Mouse (Mus musculus) naive thymus-derived CD4-positive, alpha-beta T cell, adult 5 months (primary cell): ENCODE results near the gene P2ry2. TPM values are rescaled to one million over a fixed set of nuclear protein-coding genes. Genes with fewer than 3 reads are reported as not detected.

ENCODE experiments used
- polyA plus RNA-seq: library from polyadenylated mRNA; unstranded; fragments of 100-300 nt; shearing (Covaris generic); gene quantifications from one replicate; pipeline ENCODE4 v1.2.1, GENCODE M21; 2017

P2ry2 gene
- 0.90 TPM for polyA plus RNA-seq

DNA sequence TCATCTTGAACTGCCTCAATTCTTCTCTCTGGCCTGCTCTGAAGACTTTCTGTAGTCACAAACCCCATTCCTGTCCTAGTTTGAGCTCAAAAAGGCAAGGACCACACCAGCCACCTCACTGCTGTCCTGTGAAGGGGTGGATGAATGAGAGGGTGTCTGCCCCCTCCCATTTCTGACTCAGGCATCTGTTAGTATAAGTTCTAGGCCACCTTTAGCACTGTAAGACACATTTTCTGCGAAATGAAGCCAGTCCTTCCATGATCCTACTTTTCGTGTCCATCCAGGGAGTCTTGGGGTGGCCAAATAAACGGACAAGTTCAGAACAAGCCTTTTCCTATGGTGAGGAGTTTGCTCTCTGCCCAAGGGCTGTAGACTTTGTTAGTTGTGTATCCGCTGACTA is at the start of gene P2ry2:
Gene P2ry2, minus strand, starts transcription at position 326 of the 400 bp plus-strand sequence.

DNA sequence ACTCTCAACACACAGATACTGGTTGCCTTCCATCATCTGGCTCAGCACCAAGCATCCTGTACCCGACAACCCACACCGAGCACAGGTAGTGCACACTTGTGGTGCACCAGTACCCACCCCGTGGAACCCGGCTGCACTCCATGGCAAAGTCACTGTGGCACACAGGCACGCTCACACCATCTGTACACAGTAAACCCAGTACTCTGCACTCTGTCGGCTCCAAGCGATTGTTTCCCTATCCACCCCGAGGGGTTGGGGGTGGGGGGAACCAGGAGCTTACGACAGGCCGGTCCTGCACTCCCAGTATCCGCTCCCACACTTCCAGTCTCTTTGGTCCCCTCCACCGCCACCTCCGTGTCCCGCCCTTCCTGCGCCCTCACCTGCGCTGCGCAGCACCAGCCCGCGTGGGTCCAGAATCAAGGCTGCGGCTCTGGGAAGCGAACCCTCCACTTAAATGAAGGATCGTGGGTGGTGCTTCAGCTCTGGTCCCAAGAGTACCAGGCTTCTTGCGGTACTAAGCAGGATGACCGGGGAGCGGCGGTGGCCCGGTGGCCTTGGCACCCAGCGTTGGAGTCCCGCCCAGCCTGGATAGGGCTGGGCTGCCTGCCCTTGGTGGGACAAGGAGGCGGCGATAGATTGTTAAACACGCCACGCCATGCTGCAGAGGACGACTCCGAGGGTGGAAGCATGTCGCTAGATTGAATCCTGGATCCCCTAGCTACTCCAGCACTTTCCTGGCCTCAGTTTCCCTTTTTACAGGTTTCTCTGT is 38.3 kb downstream of the P2ry2 start, which contains the start of gene P2ry6:
Gene P2ry6, minus strand, starts transcription at position 515 of the 769 bp plus-strand sequence.

Other genes starting within 250 kb of the P2ry2 start
- gene Relt, start 149.4 kb downstream of the P2ry2 start, polyA plus RNA-seq = 20.2 TPM
- gene Arhgef17, start 80.8 kb downstream of the P2ry2 start, polyA plus RNA-seq = not detected
- gene P2ry6, start 38.2 kb downstream of the P2ry2 start, polyA plus RNA-seq = not detected
- gene Fchsd2, start 80.0 kb upstream of the P2ry2 start, polyA plus RNA-seq = 51.2 TPM